Mouse (Mus musculus) testis, adult 10 weeks (tissue): ENCODE results near the gene Cd101. TPM values are rescaled to one million over a fixed set of nuclear protein-coding genes. Genes with fewer than 3 reads are reported as not detected.

Experiments
- polyA plus RNA-seq: library from polyadenylated mRNA; stranded (reverse); fragments of 350-450 nt; fragmentation: Illumina TruSeq; extraction: RNeasy Lipid Tissue Mini Kit (QIAGEN cat#74804); gene quantifications from one replicate; pipeline ENCODE4 v1.2.3, GENCODE M21; 2014; ENCODE audit warnings: low read depth, low replicate concordance

Gene Cd101
- not detected for polyA plus RNA-seq

DNA sequence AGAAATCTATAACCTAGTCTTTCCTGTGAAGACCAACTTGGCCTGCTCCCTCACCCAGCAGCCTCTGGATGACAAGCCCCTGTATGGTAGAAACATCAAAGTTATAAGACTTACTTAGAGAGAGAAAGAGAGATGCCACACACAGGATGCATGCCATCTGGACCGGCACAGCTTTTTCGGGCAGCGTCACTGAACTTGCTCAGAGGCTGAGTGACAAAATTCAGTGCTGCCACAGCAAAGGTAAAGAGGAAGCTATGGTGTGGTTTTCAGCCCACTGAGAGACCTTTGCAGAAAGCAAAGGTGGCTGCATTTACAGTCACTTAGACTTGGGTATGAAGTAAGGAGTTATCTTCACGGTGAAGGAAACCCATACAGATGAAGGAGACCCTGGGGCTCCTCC, at the start of gene Cd101:
Cd101 (minus strand) TSS at position 218 of the 400 bp plus-strand sequence.

DNA sequence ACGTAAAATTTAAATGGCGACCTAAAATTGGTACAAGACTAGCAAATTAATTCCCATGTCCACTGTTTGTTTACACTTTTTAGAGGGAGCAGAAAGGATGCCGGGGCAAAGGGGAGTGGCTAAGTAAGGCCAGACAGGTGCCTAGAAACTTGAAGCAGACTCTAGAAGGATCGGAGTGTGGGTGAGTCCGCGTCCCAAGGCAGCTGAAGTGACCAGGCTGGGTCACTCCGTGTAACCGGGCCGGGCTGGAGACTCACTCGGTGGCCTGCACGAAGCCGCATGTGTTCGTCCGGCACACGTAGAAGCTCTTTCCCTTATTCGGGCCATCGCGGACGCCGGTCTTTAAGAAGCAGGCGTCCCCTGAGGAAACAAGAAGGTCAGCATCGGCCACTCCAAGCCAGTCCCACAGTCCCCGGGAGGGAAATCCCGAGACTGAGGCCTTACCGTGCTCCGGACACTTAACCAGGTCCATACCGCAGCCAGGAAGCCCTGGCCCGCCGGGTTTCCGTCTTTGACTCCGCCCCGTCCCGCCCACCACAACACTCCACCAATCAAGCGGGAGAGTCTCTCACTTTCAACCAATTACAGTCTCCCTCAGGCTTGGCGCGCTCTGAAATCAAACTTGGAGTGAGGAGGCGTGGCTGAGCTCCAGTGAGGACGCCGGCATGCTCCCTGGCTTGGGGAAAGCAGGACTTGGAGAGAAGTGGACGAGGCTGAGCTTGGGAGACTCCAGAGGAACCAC, 60.0 kb downstream of the Cd101 start, which contains the start of gene Ttf2:
Ttf2 (minus strand) TSS at position 488 of the 742 bp plus-strand sequence.

Other genes starting within 250 kb of the Cd101 start
- gene Vtcn1, start 204.1 kb downstream of the Cd101 start, polyA plus RNA-seq: 2.7 TPM
- 2.5 TPM for gene Trim45, start 107.4 kb downstream of the Cd101 start, polyA plus RNA-seq
- 3.3 TPM for gene Ttf2, start 59.9 kb downstream of the Cd101 start, polyA plus RNA-seq
- 0.63 TPM for gene Ptgfrn, start 80.7 kb upstream of the Cd101 start, polyA plus RNA-seq